Mouse (Mus musculus): Measurements from ENCODE around the gene Atxn2.
"Not testable (repeated sequence)": the region's sequence is repeated elsewhere in the genome, so short reads cannot be mapped to it uniquely, and the experiment has no call there.

Atxn2 gene

DNA sequence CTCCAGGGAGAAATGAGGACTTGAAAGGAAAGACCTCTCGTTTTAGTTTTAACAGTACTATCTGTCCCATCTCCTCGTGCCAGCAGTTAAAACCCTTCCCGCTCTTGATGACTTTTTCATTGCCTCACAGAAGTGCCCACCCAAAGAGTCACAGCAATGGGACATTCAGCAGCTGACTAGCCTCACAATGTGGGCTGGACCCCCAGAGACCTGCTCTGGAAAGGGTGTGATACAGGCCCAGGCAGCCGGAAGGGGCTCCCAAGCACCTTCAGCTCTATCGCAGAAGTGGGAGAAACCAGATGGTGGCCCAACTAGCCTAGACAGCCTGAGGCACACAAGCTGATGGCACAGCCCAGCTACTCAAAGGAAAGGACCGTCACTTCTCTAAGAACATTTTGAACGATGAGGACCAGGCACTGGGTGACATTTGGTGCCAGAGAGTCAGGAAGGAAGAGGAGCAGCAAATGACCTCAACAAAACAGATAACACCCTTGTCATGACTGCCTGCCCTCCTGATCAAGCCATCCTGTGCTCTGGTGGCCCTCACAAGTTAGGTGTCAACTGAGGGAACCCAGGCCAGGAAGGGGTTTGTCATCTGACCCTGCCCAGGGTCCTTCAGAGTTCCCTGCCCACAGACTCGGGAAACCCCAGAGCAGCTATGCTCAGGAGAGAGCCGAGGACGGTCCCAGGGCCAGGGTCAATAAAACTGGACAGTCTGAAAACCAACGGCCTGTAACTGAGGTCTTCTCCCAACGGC is 124.0 kb downstream of the Atxn2 start:
- DNase-seq (ENCODE audit: low spot score in 2 of 2): no peak

DNA sequence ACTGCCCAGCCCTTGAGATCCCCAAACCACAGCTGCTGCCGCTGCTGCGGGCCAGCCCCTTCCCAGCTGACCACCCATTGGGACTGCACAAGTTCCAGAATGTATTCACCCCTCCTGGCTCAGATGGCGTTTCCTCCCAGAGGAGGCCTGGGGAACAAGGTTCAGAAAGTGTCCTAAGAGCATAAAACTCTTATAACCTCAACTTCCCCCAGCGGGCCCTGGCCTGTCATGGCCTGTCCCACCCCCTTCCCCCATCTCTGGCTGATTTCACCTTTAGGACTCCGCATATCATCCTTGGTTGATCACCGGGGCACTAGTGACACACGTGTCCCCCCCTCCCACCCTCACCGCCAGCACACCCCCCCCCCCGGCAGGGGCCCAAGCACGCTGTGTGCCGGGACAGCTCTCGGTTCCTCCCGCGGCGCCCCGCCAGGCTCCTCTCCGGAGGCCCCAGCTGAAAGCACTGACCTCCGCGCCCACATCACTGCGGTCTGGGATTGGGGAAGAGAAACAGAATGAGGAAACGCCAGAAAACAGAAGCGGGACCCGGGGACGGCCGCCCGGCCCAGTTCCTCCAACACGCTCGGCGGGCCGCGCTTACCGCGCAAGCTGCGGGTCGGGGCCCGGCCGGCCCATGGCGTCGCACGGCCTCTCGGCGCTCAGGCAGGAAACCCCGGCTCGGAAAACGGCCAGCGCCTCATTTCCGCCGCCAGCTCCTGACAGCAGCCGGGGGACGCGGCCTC is 125.0 kb downstream of the Atxn2 start:
- DNase-seq (ENCODE audit: low spot score in 2 of 2): peak; percentile 60 to 61

DNA sequence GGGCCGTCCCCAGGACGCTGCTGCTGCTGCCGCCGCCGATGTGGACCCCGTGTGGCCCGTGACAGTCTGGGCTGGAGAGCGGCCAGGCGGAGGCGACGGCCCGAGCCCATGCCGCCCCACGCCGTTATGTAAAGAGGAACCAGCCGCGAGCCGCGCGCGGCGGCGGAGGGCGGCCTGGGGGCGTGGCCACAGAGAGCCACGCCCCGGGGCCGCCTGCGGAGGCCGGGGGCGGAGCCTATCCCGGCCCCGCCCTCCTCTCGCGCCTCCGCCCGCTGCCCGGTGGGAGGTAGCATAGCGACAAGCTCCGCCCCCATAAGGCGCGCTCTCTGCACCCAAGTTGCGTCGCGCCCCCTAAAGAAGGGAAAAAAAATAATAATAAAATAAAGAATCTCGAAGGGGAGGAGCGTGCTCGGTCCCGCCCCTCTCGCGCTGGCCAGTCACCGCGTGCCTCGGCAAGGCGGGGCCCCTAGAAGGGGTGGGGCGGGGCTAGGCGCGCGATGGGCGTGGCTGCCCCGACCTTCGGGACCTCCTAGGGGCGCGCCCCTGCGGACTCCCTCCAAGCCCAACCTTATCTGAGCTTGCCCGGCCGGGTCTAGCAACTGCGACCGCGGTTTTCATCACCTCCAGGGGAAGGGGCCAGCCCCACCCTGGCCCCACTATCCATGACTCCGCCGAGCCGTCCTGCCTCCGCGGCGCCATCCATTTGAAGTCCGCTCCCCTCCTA is 125.7 kb downstream of the Atxn2 start:
- DNase-seq (ENCODE audit: low spot score in 2 of 2): peak; percentile 80 to 81

DNA sequence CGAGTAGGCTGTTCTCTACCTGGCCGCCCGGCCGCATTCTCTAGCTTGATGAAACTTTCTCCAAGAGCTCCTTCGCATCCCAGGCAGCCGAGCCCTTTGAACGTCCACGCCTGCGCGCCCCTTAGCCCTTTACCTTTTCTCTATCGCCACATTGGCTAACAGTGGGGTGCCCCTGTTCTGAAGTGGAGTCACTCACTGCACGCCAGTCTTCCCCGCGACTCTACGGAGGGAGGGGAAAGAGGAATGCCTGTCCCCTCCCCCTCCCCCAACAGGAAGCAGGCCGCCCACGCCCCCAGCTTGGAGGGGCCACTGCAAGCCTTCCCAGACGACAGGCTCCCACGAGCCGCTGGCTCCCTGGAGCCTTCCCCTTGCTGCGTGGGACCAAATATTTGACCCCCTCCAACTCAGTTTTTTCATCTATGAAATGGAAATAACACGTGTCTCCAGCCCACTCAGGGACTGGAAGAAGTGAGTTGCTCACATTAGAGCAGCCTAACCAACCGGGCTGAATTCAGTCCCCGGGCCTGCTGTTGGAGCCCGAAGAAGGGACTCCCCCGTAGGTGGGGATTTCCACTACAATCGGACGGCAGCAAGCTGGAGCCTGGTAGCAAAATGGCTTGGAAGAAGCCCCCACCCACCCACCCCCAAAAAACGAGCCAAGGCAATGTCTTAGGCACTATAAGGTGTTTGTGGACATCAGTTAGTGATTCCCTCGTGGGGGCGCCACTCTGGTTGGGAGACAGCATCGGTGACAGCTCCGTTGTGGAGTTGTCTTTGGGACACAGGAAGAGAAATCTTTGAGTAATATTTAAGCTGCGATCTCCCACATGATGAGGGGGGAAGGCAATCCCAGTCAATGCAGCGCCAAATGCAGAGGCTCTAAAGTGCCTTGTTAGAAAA is 126.6 kb downstream of the Atxn2 start, which contains the start of gene Sh2b3:
Gene Sh2b3 (minus strand): TSS at position 206 of the 900 bp plus-strand sequence.
- DNase-seq (ENCODE audit: low spot score in 2 of 2): peak; percentile 61 to 64

DNA sequence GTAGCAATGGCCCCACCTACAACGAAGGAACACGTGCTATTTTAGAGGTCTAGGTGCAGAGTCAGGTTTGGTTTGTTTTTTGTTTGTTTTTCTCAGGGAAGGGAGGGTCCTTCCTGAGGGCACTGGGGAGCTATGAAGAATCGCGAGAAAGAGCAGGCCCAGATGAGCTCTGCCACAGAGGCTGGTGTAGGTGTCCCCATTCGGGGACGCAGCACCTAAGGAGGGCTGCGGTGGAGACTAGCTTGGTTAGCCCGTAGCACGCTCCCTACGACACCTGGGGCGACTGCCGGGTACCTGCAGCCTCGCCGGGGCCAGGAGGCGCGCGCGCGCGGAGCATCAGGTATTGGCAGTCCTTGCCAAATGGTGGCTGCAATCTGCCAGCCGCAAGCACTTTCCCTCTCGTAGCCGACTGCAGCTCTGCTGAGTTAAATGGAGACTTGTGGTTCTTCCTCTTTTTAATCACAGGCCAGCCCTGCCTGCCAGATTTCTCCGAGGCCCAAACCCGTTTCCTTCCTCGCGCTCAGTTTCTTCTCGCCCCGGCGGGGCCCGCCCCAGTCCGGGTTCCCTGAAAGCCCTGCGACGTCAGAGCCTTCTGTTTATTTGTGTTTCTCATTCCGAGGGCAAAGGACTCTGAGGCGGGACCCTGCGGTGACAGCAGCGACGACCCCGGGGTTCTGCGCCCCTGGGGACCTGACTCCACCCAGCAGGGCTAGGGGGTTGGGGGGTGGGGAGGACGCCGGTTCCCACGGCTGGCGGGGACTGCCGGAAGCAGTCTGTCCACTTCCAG is 127.4 kb downstream of the Atxn2 start:
- DNase-seq (ENCODE audit: low spot score in 2 of 2): peak; percentile 17 to 34

DNA sequence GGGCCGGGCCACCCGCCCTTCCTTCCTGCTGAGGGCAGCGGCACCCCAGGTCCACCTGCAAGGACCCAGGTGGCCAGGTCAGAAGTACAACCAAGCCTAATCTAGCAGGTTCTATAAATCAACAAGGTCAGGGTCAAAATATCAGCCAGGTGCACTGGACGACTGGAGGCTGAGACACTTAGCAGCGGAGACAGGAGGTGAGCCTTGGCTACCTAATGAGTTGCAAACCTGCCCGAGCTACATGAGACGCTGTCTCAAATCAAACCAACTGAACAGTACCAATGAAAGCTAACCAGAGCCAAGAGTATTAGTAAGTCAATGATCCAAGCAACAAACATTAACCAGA is 128.0 kb downstream of the Atxn2 start:
- DNase-seq (ENCODE audit: low spot score in 2 of 2): no peak

DNA sequence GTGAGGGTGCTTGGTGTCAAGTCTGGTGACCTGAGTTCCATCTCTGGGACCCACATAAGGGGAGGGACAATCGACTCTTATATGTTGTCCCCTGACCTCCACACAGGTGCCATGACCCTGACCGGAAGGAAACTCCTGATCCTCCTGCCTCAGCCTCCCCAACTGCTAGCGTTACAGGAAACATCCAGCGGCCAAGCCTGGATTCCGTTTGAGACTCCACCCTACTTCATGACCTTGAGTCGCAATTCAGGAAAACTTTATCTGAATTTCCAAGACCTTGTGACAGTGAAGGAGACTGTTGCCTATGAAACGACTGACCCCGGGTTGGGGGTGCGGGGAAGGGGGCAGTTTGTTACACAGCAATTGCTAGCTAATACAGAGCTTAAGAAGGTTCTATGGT is 130.4 kb downstream of the Atxn2 start:
- DNase-seq (ENCODE audit: low spot score in 2 of 2): no peak

DNA sequence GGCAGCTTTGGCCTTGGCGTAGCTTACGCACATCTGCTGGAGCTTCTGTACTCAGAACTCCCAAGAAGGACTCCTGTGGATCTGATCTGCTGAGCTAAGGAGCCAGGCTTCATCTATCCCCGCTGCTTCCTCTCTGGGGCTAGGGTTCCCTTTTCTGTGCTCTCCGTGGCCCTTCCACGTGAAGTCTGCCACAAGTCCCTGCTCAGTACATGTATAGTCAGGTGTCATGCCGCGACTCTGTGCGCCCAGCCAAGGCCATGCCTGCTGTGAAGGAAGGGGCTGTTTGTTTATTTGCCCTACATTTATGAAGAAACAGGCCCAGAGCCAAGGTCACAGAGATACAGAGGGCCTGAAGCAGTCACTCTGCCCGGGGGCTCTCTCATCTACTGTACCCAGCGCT is 130.8 kb downstream of the Atxn2 start:
- no peak for DNase-seq (ENCODE audit: low spot score in 2 of 2)

DNA sequence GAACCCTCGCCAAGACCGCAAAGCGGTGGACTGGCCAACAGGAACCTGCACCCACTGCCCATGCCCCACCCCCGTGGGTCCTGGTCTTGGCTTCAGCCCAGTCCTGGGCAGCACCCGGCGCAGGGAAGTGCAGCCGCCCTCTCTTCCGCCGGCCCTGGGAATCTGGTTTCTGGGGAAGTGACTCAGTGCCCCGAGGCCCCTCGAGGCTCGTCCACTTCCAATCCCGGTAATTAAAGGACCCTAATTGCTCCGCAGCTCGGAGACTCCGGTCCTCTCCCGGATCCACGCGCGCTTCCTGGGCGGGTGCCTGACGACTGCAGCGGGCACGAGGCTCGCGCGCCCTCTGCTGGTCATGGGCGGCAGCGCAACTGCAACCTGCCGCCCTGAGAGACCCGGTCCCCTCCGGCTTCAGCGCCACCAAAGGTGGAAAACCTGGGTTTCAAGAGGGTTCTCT is 131.6 kb downstream of the Atxn2 start:
- DNase-seq (ENCODE audit: low spot score in 2 of 2): peak; percentile 68 to 89

DNA sequence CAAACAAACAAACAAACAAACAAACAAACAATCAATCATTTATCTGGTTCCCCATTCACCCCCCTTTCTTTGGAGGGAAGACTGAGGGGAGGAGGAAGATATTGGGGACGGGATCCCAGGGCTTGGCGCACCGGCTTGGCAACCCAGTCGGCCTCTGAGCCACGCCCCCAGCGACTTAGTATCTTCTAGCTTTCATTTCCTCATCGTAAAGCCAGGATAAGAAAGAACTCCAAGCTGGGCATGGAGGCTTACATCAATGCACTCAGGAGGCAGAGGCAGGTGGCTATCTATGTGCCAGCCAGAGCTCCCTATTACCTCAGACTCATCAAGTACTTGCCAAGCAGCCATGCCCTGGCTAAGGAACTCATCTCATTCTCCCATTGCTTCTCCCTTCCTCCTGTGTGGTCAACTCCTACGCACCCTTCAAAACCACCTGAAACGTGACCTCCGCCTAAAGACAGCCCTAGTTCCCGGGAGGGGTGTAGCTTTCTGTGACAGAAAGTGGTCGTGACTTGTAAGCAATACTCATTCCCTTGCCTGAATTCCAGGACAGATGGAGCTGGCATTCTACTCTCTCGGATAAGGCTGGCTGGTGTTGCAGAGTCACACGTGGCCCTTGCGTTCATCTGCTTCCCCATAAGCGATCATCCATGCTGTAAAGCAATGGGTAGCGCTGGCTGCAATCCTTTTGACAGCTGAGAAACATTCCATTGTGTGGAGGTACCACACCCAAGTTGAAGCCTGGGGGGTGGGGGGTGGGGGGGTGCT is 132.2 kb downstream of the Atxn2 start:
- DNase-seq (ENCODE audit: low spot score in 2 of 2): no peak

DNA sequence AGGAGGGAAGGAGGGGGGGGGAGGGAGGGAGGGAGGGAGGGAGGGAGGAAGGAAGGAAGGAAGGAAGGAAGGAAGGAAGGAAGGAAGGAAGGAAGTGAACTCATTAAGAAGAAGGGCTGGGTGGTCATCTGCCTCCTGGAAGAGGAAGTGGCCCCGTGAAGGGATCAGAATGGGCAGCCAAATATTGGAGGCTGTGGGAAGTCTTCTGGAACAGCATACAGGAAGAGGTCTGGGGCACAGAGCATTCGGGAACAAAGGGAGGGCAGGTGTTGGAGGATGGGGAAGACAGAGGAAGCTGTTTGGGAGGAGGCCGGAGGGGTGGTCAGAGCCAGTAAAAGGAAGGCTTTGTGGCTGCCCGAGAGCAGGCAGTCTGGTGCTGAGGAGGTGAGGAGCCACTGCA is 134.2 kb downstream of the Atxn2 start:
- no peak for DNase-seq (ENCODE audit: low spot score in 2 of 2)

DNA sequence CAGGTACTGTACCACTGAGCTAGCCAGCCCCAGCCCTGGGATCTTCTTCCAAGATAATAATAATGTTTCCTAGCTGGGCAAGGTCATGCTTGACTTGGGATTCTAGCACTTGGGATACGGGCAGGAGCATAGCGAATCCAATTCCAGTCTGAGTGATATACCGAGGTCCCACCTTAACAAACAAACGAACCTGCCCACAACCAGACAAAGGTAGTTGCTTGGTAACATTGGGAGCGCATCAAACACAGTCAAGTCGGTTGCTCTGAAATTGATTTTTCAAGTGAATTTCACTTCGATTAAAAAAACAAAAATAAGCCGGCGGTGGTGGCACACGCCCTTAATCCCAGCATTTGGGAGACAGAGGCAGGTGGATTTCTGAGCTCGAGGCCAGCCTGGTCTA is 135.2 kb downstream of the Atxn2 start:
- DNase-seq (ENCODE audit: low spot score in 2 of 2): no peak

DNA sequence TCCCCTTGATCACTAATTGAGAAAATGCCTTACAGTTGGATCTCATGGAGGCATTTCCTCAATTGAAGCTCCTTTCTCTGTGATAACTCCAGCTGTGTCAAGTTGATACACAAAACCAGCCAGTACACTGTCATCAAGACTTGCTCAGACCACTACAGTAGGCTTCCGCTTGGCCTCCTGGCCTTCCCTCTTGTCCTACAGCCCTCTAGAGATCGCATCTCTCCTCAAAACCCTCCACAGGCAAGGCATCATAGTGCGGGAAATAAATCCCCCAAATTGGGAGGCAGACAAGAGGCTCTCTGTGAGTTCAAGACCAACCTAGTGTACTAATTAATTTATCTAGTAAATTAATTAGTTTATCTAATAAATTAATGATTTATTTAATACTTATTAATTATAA is 136.1 kb downstream of the Atxn2 start:
- DNase-seq (ENCODE audit: low spot score in 2 of 2): not testable (repeated sequence)

DNA sequence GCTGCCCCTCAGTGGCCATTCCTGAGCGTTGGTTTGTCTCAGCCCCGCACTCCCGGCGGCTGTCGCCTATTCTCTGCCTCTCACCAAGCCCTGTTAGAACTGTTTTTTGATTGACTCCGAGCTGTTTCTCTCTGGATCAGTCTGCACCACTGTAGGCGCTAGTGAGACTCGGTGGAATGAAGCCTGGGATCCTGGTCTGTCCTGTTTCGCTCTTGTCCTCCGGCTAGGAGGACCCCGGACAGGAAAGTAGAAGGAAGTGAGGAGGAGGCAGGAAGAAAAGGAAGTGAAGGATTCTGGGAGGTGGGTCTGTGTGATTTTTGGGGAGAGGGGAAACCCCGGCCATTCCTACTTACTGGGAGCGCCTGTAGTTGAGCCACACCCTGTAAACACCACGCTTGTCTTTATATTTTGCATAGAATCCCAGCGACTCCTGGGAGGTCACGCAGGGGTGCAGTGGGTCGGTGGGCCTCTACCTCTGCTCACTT is 136.9 kb downstream of the Atxn2 start:
- peak; percentile 21 to 42 for DNase-seq (ENCODE audit: low spot score in 2 of 2)

DNA sequence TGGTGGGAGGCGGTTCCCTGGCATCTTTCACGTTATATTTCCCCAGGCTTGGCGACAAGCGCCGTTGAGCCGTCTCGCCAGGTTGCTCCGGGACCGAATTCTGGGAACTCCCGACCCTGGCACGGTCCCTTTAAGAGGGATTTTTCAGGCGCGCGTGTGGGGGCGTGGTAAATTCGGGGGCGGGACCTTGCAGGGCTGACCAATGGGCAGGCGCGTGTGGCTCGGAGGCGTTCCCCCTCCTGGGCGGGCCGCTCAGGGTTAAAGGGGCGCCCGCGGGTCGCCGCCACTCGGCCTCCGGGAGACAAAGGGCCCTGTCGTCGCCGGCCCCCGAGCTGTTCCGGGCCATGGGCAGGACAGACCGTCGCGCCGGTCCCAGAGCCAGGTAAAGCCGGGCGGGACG is 137.6 kb downstream of the Atxn2 start, which contains the start of gene Pheta1:
Gene Pheta1 (plus strand): TSS at position 242 of the 400 bp plus-strand sequence.
- peak; percentile 84 to 92 for DNase-seq (ENCODE audit: low spot score in 2 of 2)

DNA sequence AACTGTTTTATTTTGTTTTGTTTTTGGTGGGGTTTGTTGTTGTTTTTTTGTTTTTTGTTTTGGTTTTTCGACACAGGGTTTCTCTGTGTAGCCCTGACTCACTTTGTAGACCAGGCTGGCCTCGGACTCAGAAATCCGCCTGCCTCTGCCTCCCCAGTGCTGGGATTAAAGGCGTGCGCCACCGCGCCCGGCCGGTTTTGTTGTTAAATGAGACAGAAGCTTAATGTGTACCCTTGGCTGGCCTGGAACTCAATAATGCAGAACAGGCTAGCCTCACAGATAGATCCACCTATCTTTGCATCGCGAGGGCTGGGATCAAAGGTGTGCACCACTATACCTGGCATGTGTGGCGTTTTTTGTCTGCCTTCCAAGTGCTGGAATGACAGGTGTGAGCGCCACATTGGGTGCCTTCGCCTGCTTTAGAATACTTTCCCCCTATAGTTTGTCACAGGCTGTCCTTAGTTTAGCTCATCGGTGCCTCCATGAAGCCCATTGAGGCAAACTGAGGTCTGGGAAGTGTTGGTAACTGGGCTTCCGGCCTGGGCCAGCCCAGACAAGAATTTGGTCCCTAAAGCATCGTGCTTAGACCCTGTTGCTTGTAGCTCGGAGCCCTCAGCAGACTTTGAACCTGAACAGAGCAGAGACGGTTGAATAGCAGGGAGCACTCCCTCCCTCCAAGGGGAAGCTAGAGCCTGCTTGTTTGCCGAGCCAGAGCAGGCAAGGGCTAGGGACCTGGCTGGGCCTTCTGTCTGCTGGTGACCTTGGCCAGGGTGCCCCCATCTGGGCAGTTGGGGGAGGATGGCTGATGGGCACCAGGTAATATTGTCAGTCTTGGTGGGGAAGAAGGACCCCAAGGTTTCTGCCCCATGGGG is 138.6 kb downstream of the Atxn2 start:
- DNase-seq (ENCODE audit: low spot score in 2 of 2): no peak

DNA sequence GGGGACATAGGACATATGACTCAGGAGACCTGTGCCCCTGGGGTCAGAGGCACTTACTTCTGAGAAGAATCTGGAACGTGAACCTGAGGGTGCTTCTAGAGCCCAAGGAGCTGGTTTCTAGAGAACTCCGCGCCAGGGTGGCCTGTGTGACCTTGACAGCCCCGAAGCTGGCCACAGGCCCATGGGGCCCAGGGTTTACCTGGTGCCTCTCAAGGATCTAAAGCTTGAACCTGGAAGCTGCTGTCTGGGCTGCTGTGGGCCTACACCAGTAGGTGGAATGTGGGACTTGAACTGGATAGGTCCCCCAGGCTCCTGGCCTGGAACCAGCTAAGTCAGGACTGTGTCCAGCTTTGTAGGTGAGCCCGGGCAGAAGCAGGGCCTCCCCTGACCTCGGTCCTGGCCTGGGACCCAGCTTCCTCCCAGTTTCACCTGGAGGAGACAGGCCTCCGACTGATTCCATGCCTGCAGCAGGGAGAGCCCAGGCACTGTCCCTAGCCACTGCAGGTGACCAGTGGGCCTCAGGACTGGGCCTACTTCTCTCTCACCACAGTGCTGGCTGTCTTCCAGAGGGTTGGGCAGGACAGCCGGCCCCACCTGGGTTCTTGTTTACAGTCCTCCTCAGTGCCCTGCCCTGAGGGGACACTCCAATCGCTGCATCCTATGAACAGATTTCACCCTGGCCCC is 142.4 kb downstream of the Atxn2 start:
- no peak for DNase-seq (ENCODE audit: low spot score in 2 of 2)

DNA sequence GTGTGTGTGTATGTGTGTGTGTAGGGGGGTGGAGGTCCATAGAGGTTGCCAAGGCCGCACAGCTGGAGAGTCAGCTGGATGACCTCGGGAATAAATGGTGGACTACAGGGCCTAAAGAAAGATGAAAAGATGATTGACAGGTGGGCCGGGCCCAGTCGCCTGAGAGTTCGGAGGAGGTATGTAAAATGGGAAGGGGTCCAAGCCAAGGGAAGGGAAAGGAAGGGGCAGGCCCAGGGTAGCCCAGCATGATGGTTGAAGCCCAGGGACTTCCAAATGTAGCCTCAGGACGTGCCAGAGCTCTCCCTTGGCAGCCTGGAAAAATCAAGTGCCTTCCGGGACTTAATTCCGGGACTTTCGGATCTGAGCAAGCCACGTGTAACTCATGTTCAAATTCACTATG is 143.6 kb downstream of the Atxn2 start:
- no peak for DNase-seq (ENCODE audit: low spot score in 2 of 2)
